Mouse (Mus musculus) retina, postnatal 7 days (tissue): ENCODE data around the gene Gm4985.
"Not testable (repeated sequence)": the region's sequence is repeated elsewhere in the genome, so short reads cannot be mapped to it uniquely, and the experiment has no call there.

ENCODE experiments used
- DNase-seq: peaks from one replicate; pipeline ENCODE4 v3.0.0-alpha.2; 2012; ENCODE audit warnings: low read depth, low spot score

Gm4985 gene

GRCm38 (mm10) chrX:23958834-23959233 lies at the start of gene Gm4985:
Gm4985 (minus strand) TSS chrX:23958934.
- DNase-seq = not testable (repeated sequence)

GRCm38 (mm10) chrX:23954161-23954560 lies 4.6 kb downstream of the Gm4985 start:
- DNase-seq = no peak
